Mouse (Mus musculus) small intestine, adult 2 months (tissue): ENCODE measurements at regions not wholly inside any gene's neighbourhood (a gene's known extent, or its start where the extent isn't known, plus 50 kb on each side); places are given as distances from the start of the nearest gene placed in this dataset.

Source experiments
- H3K27ac ChIP-seq: fragments of 200-500 bp; 2 replicates; pipeline ENCODE4 v1.5.1; 2012; ENCODE audit warnings: low read depth, low read length, control low read depth, inconsistent platforms; ENCODE audit not compliant: insufficient read depth
- H3K27me3 ChIP-seq: fragments of 200-500 bp; 2 replicates; pipeline ENCODE4 v1.6.1; 2012; ENCODE audit warnings: mild to moderate bottlenecking, moderate library complexity, low read length, inconsistent platforms; ENCODE audit not compliant: control insufficient read depth, insufficient read depth
- H3K36me3 ChIP-seq: fragments of 200-500 bp; 2 replicates; pipeline ENCODE4 v1.6.1; 2012; ENCODE audit warnings: mild to moderate bottlenecking, low read length, control low read depth, inconsistent platforms; ENCODE audit not compliant: control insufficient read depth, insufficient read depth
- H3K4me1 ChIP-seq: fragments of 200-500 bp; 2 replicates; pipeline ENCODE4 v1.6.1; 2012; ENCODE audit warnings: low read length, inconsistent platforms, mixed read lengths; ENCODE audit not compliant: control insufficient read depth, insufficient read depth, insufficient read length
- H3K4me3 ChIP-seq: fragments of 200-500 bp; 2 replicates; pipeline ENCODE4 v1.5.1; 2012; ENCODE audit warnings: low read depth, mild to moderate bottlenecking, control low read depth, inconsistent platforms, low read length, moderate library complexity
- CTCF ChIP-seq: fragments of 200-500 bp; IDR thresholded peaks from 2 replicates; pipeline ENCODE4 v1.5.1; 2012; ENCODE audit warnings: low read depth, mild to moderate bottlenecking, control low read depth, inconsistent platforms, low read length, moderate library complexity, mixed read lengths; ENCODE audit not compliant: insufficient replicate concordance, insufficient read length; ENCODE audit errors: extremely low read depth
- POLR2A ChIP-seq: fragments of 200-500 bp; IDR thresholded peaks from 2 replicates; pipeline ENCODE4 v1.6.1; 2012; ENCODE audit warnings: low read depth, mild to moderate bottlenecking, control low read depth, inconsistent platforms, low read length, moderate library complexity
- WGBS: fragments of 180-500 bp; shearing (Covaris S2); methylation state at CpG from one replicate; pipeline ENCODE4 v1.1.7; 2018; 5-methylcytosine and 5-hydroxymethylcytosine counted together

DNA sequence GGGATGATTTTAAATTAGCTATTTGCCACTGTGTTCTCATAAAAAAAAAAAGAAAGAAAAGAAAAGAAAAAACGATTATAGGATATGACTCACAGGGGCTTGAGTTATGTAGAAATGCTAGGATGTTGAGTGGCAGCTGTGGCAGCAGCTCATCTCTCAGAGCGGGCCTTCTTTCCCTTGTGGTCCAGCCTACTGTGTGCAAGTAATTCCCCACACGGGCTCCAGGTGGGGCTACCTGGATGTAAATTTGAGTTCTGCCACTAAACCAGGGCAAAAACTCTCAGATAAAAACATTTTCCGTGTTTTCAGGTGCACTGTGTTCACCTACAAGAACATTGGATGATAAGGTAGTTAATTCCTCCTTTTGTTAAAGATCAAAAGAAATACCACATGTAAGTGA is 209.3 kb downstream of the Tle4 start:
- Histone ChIP-seq H3K27me3 (no peaks in the 10 kb centered on the region), H3K4me3 (no peak overlapping the region), H3K36me3 (no peaks in the 10 kb centered on the region), H3K4me1 (no peaks in the 10 kb centered on the region), H3K27ac (no peak overlapping the region)
- 20% methylated on average over 4 of the region's 4 CpGs for WGBS
- TF ChIP-seq POLR2A (no peak), CTCF (peak; percentile 48; the same call in 1 of the 2 replicates)

DNA sequence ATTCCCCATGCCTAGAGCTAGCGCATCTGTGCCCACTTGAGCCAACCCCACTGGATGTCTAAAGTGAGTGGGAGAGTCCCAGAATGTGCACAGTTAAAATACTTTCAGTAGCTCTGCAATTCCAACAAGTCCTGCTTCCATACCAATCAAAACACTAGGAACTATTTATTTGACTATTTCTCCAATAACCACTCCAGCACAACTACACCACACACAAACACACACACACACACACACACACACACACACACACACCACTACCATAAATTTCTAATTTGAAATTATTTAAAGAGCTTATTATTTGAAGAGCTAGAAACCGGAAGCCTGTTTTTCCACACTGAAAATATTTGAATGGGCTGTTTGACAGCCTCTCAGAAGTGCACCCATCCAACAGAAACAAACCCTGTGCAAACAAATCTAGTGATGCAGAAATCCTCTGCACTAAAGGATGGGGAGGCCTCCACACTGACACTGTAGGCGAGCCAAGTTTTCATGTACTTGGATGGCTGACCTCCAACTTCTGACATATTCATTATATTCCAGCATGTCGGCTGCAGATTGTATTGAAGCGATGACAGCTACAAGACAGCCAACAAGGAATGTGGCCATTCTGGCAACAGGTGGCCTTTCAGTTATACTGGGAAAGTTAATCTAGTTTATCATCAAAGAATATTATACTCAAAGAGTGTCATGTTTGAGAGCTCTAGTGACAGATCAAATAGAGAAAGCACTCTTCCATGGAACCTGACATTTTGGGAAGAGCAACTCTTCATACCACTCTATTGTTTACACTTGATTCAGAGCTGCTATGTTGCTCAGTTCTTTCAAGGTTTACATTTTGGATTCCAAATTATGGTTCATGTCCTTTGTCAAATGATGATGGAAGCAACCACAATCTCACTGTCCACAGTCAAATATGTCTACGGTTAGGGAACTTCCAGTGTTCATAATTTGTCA is 207.7 kb downstream of the Tle4 start:
- Histone ChIP-seq H3K27me3 (no peaks in the 10 kb centered on the region), H3K36me3 (no peaks in the 10 kb centered on the region), H3K27ac (no peak overlapping the region), H3K4me1 (no peaks in the 10 kb centered on the region), H3K4me3 (no peak overlapping the region)
- WGBS = 79% methylated on average over 6 of the region's 6 CpGs
- no peak for TF ChIP-seq POLR2A
- TF ChIP-seq CTCF = no peak

DNA sequence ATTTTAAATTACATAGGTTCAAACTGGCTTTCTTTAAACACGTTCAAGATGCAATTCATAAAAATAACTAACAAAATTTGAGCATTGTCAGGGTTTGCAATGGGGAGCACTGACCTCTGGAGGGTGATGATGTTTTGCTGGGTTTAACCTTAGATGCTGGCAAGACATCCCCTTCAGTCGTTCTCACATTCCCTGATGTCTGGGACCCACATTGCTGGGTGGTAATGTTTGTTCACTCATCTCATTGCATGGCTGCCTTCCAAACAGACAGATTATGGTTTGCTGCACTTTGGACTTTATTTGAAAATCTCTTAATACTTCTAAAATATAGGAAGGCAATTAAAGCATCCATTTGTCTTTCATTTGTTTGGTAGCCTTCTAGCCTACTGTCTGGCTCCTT is 206.9 kb downstream of the Tle4 start:
- Histone ChIP-seq H3K4me3 (no peak overlapping the region), H3K27me3 (no peaks in the 10 kb centered on the region), H3K27ac (no peak overlapping the region), H3K36me3 (no peaks in the 10 kb centered on the region), H3K4me1 (no peaks in the 10 kb centered on the region)
- TF ChIP-seq CTCF (no peak), POLR2A (no peak)
- WGBS = 44% methylated on average over 2 of the region's 2 CpGs
